Mouse (Mus musculus) inflammation-experienced regulatory T-cells (primary cell): ENCODE results near the gene Stk38l. TPM values are rescaled to one million over a fixed set of nuclear protein-coding genes. Genes with fewer than 3 reads are reported as not detected.

Source experiments
- polyA plus RNA-seq, 2 experiments: library from polyadenylated mRNA; unstranded; fragments of 100-300 nt; shearing (Covaris generic); gene quantifications; one replicate each; pipeline ENCODE4 v1.2.1; 2017

Gene Stk38l
- 1 to 10 TPM; 8.8 to 9.5 TPM for polyA plus RNA-seq

DNA sequence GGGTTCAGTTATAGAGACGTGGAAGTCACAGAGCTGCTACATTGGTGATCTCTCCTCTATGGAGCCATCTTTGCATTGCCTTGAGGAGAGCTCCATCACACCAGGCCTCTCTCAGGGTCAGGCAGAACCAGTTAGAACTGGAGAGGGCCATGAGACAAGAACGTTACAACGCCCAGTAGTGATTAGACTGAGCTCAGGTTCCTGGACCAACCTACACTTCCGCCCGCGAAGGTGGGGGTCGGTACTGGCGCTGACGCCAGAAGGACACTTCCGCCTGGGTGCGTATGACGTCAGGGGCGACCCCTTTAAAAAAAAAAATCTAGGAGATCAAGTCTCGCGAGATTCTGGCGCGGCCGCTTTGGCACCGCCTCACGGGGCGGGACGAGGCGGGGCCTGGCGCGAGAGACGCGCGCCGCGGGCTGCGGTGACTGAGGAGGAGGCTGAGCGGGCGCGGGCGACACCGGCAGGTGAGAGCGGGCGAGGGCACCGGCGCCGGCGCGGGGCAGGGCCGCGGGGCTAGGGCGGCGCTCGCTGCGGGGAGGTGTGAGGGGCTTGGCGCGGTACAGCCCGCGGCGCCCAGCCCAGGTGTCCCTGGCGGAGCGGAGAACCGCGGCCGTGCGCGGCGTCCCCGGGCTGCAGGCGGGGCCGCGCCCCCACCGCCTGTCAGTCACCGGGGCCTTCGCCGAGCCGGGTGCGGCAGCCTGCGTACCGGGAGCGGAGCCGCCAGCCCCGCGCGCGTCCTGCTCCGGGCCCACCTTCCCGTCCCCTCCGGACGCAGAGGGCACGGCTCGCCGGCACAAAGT is at the start of gene Stk38l:
Gene Stk38l, plus strand, starts transcription at position 415 of the 803 bp plus-strand sequence.

GRCm38 (mm10) chr6:146795924-146796545 is 71.2 kb downstream of the Stk38l start, which contains the start of gene Arntl2:
Arntl2 (plus strand) TSS chr6:146796055.

Other genes with a start within 250 kb of the Stk38l start
- 100 to 1,000 TPM; 210 to 217 TPM for gene Itpr2, start 222.8 kb upstream of the Stk38l start, polyA plus RNA-seq
- gene Fgfr1op2, start 147.8 kb upstream of the Stk38l start, polyA plus RNA-seq, result 100 to 1,000 TPM; 164 to 194 TPM
- gene Ints13, start 147.2 kb upstream of the Stk38l start, polyA plus RNA-seq, result 10 to 100 TPM; 77.9 to 96.5 TPM
- 10 to 100 TPM; 67.7 to 99.4 TPM for gene Med21, start 82.4 kb upstream of the Stk38l start, polyA plus RNA-seq
- 10 to 100 TPM; 25.0 to 30.4 TPM for gene Tm7sf3, start 82.2 kb upstream of the Stk38l start, polyA plus RNA-seq
- gene Arntl2, start 71.1 kb downstream of the Stk38l start, polyA plus RNA-seq, result 1 to 10 TPM in 1 of 2 experiments, under 1 TPM in 1; 0.25 to 1.9 TPM
- 1 to 10 TPM in 1 of 2 experiments, not detected in 1; 1.2 TPM for gene Smco2, start 125.1 kb downstream of the Stk38l start, polyA plus RNA-seq
- gene Ppfibp1, start 163.5 kb downstream of the Stk38l start, polyA plus RNA-seq, result 10 to 100 TPM in 1 of 2 experiments, 1 to 10 TPM in 1; 7.7 to 13.1 TPM
- not detected for gene 1700034J05Rik, start 229.4 kb downstream of the Stk38l start, polyA plus RNA-seq